Mouse (Mus musculus) heart, embryonic 12.5 days (tissue): ENCODE results near the gene Kat2b. TPM values are rescaled to one million over a fixed set of nuclear protein-coding genes. Genes with fewer than 3 reads are reported as not detected.
"Not testable (repeated sequence)": the region's sequence is repeated elsewhere in the genome, so short reads cannot be mapped to it uniquely, and the experiment has no call there.

Experiments
- ATAC-seq: fragments of 200-750 bp; cut with Nextera tagmentation; 2 replicates; pipeline ENCODE4 v1.8.0; 2017; ENCODE audit warnings: moderate TSS enrichment, moderate library complexity; ENCODE audit not compliant: insufficient number of reproducible peaks, low FRiP score
- H3K27ac ChIP-seq: fragments of 300-500 bp; sonication (generic); 2 replicates; pipeline ENCODE4 v1.5.1; 2016; ENCODE audit warnings: mild to moderate bottlenecking, moderate library complexity; ENCODE audit not compliant: poor library complexity, severe bottlenecking
- H3K27me3 ChIP-seq: fragments of 300-500 bp; sonication (generic); replicated peaks from 2 replicates; pipeline ENCODE4 v1.6.1; 2016; ENCODE audit warnings: mild to moderate bottlenecking, moderate library complexity
- H3K36me3 ChIP-seq: fragments of 300-500 bp; sonication (generic); 2 replicates; pipeline ENCODE4 v1.6.1; 2016; ENCODE audit warnings: mild to moderate bottlenecking, moderate library complexity
- H3K4me1 ChIP-seq: fragments of 300-500 bp; sonication (generic); replicated peaks from 2 replicates; pipeline ENCODE4 v1.6.1; 2016; ENCODE audit warnings: mild to moderate bottlenecking
- H3K4me2 ChIP-seq: fragments of 300-500 bp; sonication (generic); 2 replicates; pipeline ENCODE4 v1.6.1; 2016; ENCODE audit warnings: mild to moderate bottlenecking, moderate library complexity
- H3K4me3 ChIP-seq: fragments of 300-500 bp; sonication (generic); 2 replicates; pipeline ENCODE4 v1.5.1; 2016; ENCODE audit warnings: mild to moderate bottlenecking
- H3K9ac ChIP-seq: fragments of 300-500 bp; sonication (generic); 2 replicates; pipeline ENCODE4 v1.6.1; 2016; ENCODE audit warnings: mild to moderate bottlenecking, moderate library complexity
- H3K9me3 ChIP-seq: fragments of 300-500 bp; sonication (generic); replicated peaks from 2 replicates; pipeline ENCODE4 v1.6.1; 2016; ENCODE audit warnings: mild to moderate bottlenecking, moderate library complexity
- WGBS: fragments of 180-500 bp; shearing (Covaris S2); methylation state at CpG from one replicate; pipeline ENCODE4 v1.1.7; 2016; 5-methylcytosine and 5-hydroxymethylcytosine counted together
- polyA plus RNA-seq: library from polyadenylated mRNA; unstranded; fragments of >200 nt; fragmentation: Nextera tagmentation; extraction: Ambion mirVana; gene quantifications from 2 replicates; pipeline ENCODE4 v1.2.1, GENCODE M21; 2016

The Kat2b gene
- polyA plus RNA-seq, 1 experiment from 2014 or later: 14.0 TPM

GRCm38 (mm10) chr17:53606082-53606481 lies 39.4 kb downstream of the Kat2b start:
- ATAC-seq, H3K36me3 ChIP-seq, H3K4me1 ChIP-seq, H3K27me3 ChIP-seq, H3K9me3 ChIP-seq, H3K4me2 ChIP-seq, H3K27ac ChIP-seq, H3K4me3 ChIP-seq, H3K9ac ChIP-seq: not testable (repeated sequence)
- no CpG with 5 or more reads among the region's 7 CpGs for WGBS

- not testable (repeated sequence) for H3K27me3 ChIP-seq, ATAC-seq, H3K27ac ChIP-seq, H3K4me3 ChIP-seq, H3K4me1 ChIP-seq, H3K4me2 ChIP-seq, H3K9ac ChIP-seq, H3K9me3 ChIP-seq
- no CpG with 5 or more reads among the region's 7 CpGs for WGBS
- H3K36me3 ChIP-seq: peaks cover 28% of the 10 kb centered on the region
Measured at GRCm38 (mm10) chr17:53608924-53609323, 42.3 kb downstream of the Kat2b start.

- Histone ChIP-seq H3K27ac (no peak overlapping the region), H3K36me3 (peaks cover 16% of the 10 kb centered on the region), H3K4me3 (no peak overlapping the region), H3K4me1 (peaks cover 6% of the 10 kb centered on the region; the same call in 1 of the 2 replicates), H3K27me3 (no peaks in the 10 kb centered on the region), H3K9ac (no peak overlapping the region), H3K4me2 (no peak overlapping the region), H3K9me3 (no peaks in the 10 kb centered on the region)
- ATAC-seq: no peak
- WGBS: 94% methylated on average over 6 of the region's 6 CpGs
Measured at GRCm38 (mm10) chr17:53617295-53617957, 50.8 kb downstream of the Kat2b start.

GRCm38 (mm10) chr17:53618369-53618768 lies 51.7 kb downstream of the Kat2b start:
- peaks cover 8% of the 10 kb centered on the region for H3K36me3 ChIP-seq
- H3K4me2 ChIP-seq: no peak overlapping the region
- 96% methylated on average over 7 of the region's 7 CpGs for WGBS
- H3K9me3 ChIP-seq: no peaks in the 10 kb centered on the region
- H3K27ac ChIP-seq: no peak overlapping the region
- H3K27me3 ChIP-seq: no peaks in the 10 kb centered on the region
- no peak overlapping the region for H3K9ac ChIP-seq
- no peak overlapping the region for H3K4me3 ChIP-seq
- ATAC-seq: no peak
- peaks cover 6% of the 10 kb centered on the region; the same call in 1 of the 2 replicates for H3K4me1 ChIP-seq

- H3K4me2 ChIP-seq: no peak overlapping the region
- no peak overlapping the region for H3K9ac ChIP-seq
- no peaks in the 10 kb centered on the region for H3K27me3 ChIP-seq
- H3K27ac ChIP-seq: no peak overlapping the region
- no peak for ATAC-seq
- peaks cover 11% of the 10 kb centered on the region; the same call in 1 of the 2 replicates for H3K4me1 ChIP-seq
- H3K4me3 ChIP-seq: no peak overlapping the region
- no peaks in the 10 kb centered on the region for H3K9me3 ChIP-seq
- H3K36me3 ChIP-seq: peaks cover 5% of the 10 kb centered on the region
Measured at GRCm38 (mm10) chr17:53619391-53619790, 52.7 kb downstream of the Kat2b start.

- H3K4me1 ChIP-seq: peaks cover 11% of the 10 kb centered on the region; the same call in 1 of the 2 replicates
- H3K4me2 ChIP-seq: no peak overlapping the region
- H3K9ac ChIP-seq: no peak overlapping the region
- ATAC-seq: no peak
- H3K4me3 ChIP-seq: no peak overlapping the region
- 87% methylated on average over 4 of the region's 4 CpGs for WGBS
- no peak overlapping the region for H3K27ac ChIP-seq
- H3K27me3 ChIP-seq: no peaks in the 10 kb centered on the region
- peaks cover 10% of the 10 kb centered on the region for H3K36me3 ChIP-seq
- H3K9me3 ChIP-seq: no peaks in the 10 kb centered on the region
Measured at GRCm38 (mm10) chr17:53620611-53621010, 54.0 kb downstream of the Kat2b start.

- Histone ChIP-seq H3K36me3 (peaks cover 15% of the 10 kb centered on the region), H3K9ac (no peak overlapping the region), H3K27ac (no peak overlapping the region), H3K27me3 (no peaks in the 10 kb centered on the region), H3K4me1 (peaks cover 11% of the 10 kb centered on the region; the same call in 1 of the 2 replicates), H3K9me3 (no peaks in the 10 kb centered on the region), H3K4me2 (no peak overlapping the region), H3K4me3 (no peak overlapping the region)
- 56% methylated on average over 3 of the region's 3 CpGs for WGBS
- no peak for ATAC-seq
Measured at GRCm38 (mm10) chr17:53622125-53622524, 55.5 kb downstream of the Kat2b start.

- peaks cover 15% of the 10 kb centered on the region for H3K36me3 ChIP-seq
- H3K4me3 ChIP-seq: no peak overlapping the region
- no peak overlapping the region for H3K27ac ChIP-seq
- no peaks in the 10 kb centered on the region for H3K27me3 ChIP-seq
- no peaks in the 10 kb centered on the region for H3K9me3 ChIP-seq
- WGBS: 68% methylated on average over 9 of the region's 9 CpGs
- H3K4me2 ChIP-seq: no peak overlapping the region
- no peak for ATAC-seq
- peaks cover 11% of the 10 kb centered on the region; the same call in 1 of the 2 replicates for H3K4me1 ChIP-seq
- H3K9ac ChIP-seq: no peak overlapping the region
Measured at GRCm38 (mm10) chr17:53623762-53624161, 57.1 kb downstream of the Kat2b start.

GRCm38 (mm10) chr17:53626160-53626559 lies 59.5 kb downstream of the Kat2b start:
- Histone ChIP-seq H3K9me3 (no peaks in the 10 kb centered on the region), H3K4me3 (no peak overlapping the region), H3K4me2 (no peak overlapping the region), H3K27ac (no peak overlapping the region), H3K36me3 (peaks cover 21% of the 10 kb centered on the region), H3K4me1 (peaks cover 11% of the 10 kb centered on the region; the same call in 1 of the 2 replicates), H3K9ac (no peak overlapping the region), H3K27me3 (no peaks in the 10 kb centered on the region)
- 85% methylated on average over 3 of the region's 3 CpGs for WGBS
- no peak for ATAC-seq

GRCm38 (mm10) chr17:53627497-53627896 lies 60.8 kb downstream of the Kat2b start:
- Histone ChIP-seq H3K4me3 (no peak overlapping the region), H3K4me1 (0 out of 2 replicates have a peak, but pooled peaks cover 5% of the 10 kb centered on the region), H3K9me3 (no peaks in the 10 kb centered on the region), H3K27ac (no peak overlapping the region), H3K4me2 (no peak overlapping the region), H3K36me3 (peaks cover 28% of the 10 kb centered on the region), H3K27me3 (no peaks in the 10 kb centered on the region), H3K9ac (no peak overlapping the region)
- ATAC-seq: no peak
- WGBS: 80% methylated on average over 4 of the region's 4 CpGs

- Histone ChIP-seq H3K4me2 (no peak overlapping the region), H3K9ac (no peak overlapping the region), H3K36me3 (peaks cover 34% of the 10 kb centered on the region), H3K9me3 (no peaks in the 10 kb centered on the region), H3K27me3 (no peaks in the 10 kb centered on the region), H3K4me3 (no peak overlapping the region), H3K27ac (no peak overlapping the region), H3K4me1 (0 out of 2 replicates have a peak, but pooled peaks cover 5% of the 10 kb centered on the region)
- WGBS: 68% methylated on average over 5 of the region's 5 CpGs
- no peak for ATAC-seq
Measured at GRCm38 (mm10) chr17:53628131-53628530, 61.5 kb downstream of the Kat2b start.

GRCm38 (mm10) chr17:53631344-53631743 lies 64.7 kb downstream of the Kat2b start:
- H3K4me1 ChIP-seq: no peaks in the 10 kb centered on the region
- no peak overlapping the region for H3K4me3 ChIP-seq
- no peak overlapping the region for H3K27ac ChIP-seq
- H3K4me2 ChIP-seq: no peak overlapping the region
- peaks cover 37% of the 10 kb centered on the region for H3K36me3 ChIP-seq
- no peak for ATAC-seq
- H3K9ac ChIP-seq: no peak overlapping the region
- no peaks in the 10 kb centered on the region for H3K9me3 ChIP-seq
- H3K27me3 ChIP-seq: no peaks in the 10 kb centered on the region
